Mouse (Mus musculus) lung, postnatal 0 days (tissue): ENCODE measurements around the gene D6Ertd527e.

Experiments used
- CTCF ChIP-seq: IDR thresholded peaks from 2 replicates; pipeline ENCODE4 v1.5.1; 2016; ENCODE audit warnings: antibody characterized with exemption, mild to moderate bottlenecking
- EP300 ChIP-seq: IDR thresholded peaks from 2 replicates; pipeline ENCODE4 v1.6.1; 2016; ENCODE audit warnings: antibody characterized with exemption, mild to moderate bottlenecking, control low read depth

DNA sequence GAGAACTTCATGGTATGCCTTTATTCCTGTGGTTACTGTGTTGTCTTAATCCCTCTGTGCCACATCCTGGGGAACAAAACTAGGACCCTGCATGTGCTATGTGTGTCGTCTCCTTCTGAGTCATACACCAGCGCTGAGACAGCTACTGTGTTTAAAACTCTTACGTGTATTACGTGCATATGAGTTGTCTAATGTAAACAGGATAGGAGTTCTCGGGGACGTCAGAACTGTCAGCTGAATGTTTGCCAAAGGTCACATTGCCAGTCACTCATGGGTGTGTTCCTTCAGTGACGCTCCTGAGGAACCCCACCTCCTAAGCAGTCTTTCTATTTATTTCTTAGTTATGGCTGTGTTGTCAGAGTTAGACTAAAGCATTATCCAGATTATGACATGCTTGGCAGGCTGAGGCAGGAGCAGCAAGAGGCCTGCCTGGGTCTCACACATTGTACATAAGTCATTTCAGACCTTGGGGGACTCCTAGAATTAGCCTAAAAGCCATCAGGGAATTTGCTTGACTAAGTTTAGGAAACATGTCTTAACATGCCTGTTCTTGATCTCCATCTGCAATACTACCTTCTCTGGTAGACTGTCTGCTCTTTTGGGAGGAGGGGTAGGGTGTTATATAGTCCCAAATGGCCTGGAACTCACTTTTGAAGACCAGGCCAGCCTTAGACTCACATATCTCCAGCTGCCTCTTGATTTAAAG is 35.2 kb upstream of the D6Ertd527e start:
- TF ChIP-seq CTCF = no peak
- TF ChIP-seq EP300 = peak; percentile 96
